Mouse (Mus musculus) spleen, adult 2 months (tissue): ENCODE measurements around the gene Adgrf3. TPM values are rescaled to one million over a fixed set of nuclear protein-coding genes. Genes with fewer than 3 reads are reported as not detected.
"Not testable (repeated sequence)": the region's sequence is repeated elsewhere in the genome, so short reads cannot be mapped to it uniquely, and the experiment has no call there.

ENCODE experiments used
- DNase-seq, 2 experiments: peaks; one replicate each; pipeline versions ENCODE4 v3.0.0 to v3.0.0-alpha.2; 2012 to 2021; ENCODE audit warnings: low spot score in 2 of 2, low read depth in 1 of 2
- H3K27ac ChIP-seq: fragments of 200-500 bp; 2 replicates; pipeline ENCODE4 v1.5.1; 2012; ENCODE audit warnings: low read length, inconsistent platforms; ENCODE audit not compliant: insufficient read depth
- H3K27me3 ChIP-seq: fragments of 200-500 bp; 2 replicates; pipeline ENCODE4 v1.6.1; 2012; ENCODE audit warnings: mild to moderate bottlenecking, moderate library complexity, low read length, inconsistent platforms; ENCODE audit not compliant: control insufficient read depth, insufficient read depth
- H3K36me3 ChIP-seq: fragments of 200-500 bp; 2 replicates; pipeline ENCODE4 v1.6.1; 2012; ENCODE audit warnings: mild to moderate bottlenecking, low read length, inconsistent platforms; ENCODE audit not compliant: control insufficient read depth, insufficient read depth
- H3K4me1 ChIP-seq: fragments of 200-500 bp; 2 replicates; pipeline ENCODE4 v1.6.1; 2011; ENCODE audit warnings: inconsistent platforms; ENCODE audit not compliant: control insufficient read depth, insufficient read depth, insufficient read length
- H3K4me3 ChIP-seq: fragments of 200-500 bp; 2 replicates; pipeline ENCODE4 v1.5.1; 2011; ENCODE audit warnings: mild to moderate bottlenecking, inconsistent platforms; ENCODE audit not compliant: insufficient read depth, insufficient read length; ENCODE audit errors: extremely low read depth
- CTCF ChIP-seq: fragments of 200-500 bp; IDR thresholded peaks from 2 replicates; pipeline ENCODE4 v1.5.1; 2011; ENCODE audit warnings: mild to moderate bottlenecking, inconsistent platforms; ENCODE audit not compliant: insufficient read depth, insufficient read length, insufficient replicate concordance; ENCODE audit errors: extremely low read depth
- POLR2A ChIP-seq: fragments of 200-500 bp; IDR thresholded peaks from 2 replicates; pipeline ENCODE4 v1.6.1; 2011; ENCODE audit warnings: low read depth, low read length, inconsistent platforms
- WGBS: fragments of 180-500 bp; shearing (Covaris S2); methylation state at CpG from one replicate; pipeline ENCODE4 v1.1.7; 2018; 5-methylcytosine and 5-hydroxymethylcytosine counted together
- polyA plus RNA-seq: library from polyadenylated mRNA; depleted of rRNA; stranded (reverse); fragments of >200 nt; gene quantifications from 2 replicates; pipeline ENCODE4 v1.2.3, GENCODE M21; 2012

Adgrf3 gene
- polyA plus RNA-seq, 1 experiment: 0.08 TPM

DNA sequence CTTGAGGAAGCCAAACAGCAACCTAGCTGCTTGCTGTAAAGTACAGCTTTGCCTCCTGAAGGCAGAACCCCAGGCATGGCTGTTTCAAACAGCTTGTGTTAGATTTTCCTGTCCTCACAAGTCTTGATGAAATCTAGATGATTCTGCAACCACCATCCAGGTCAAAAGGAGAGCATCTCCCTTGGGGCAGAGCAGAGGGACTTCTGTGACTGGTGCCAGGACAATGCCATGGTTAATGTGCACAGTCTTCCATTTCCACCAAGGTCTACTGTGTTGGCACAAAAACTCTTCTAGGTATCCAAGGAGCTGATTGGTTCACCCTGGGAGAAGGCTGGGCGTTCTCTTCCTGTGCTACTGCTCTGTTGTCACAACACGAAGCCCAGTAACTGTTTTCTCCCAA is 14.2 kb upstream of the Adgrf3 start:
- Histone ChIP-seq H3K27me3 (no peaks in the 10 kb centered on the region), H3K4me1 (no peaks in the 10 kb centered on the region), H3K36me3 (no peaks in the 10 kb centered on the region), H3K27ac (no peak overlapping the region), H3K4me3 (no peak overlapping the region)
- DNase-seq: no peak
- TF ChIP-seq POLR2A: no peak
- TF ChIP-seq CTCF: no peak
- WGBS: 78% methylated on average over 2 of the region's 2 CpGs

DNA sequence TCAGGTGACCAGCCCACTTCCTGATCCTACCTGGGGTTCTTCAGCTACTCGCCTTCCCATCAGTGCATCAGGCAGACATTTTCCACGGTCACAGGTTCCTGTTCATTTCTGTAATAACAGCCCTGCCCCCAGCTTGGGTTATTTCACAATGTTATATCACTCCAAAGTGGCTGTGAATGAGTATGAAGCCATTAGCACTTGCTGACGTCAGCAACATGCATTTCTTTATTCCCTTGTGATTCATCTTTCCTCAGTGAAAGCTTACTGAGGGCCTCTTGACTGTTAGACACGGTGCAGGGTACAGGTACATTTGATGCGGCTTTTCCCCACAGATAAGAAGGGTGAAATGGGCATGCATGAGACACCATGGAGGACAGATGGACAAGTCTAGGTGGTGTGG is 10.4 kb upstream of the Adgrf3 start:
- no peaks in the 10 kb centered on the region for H3K36me3 ChIP-seq
- no peak for DNase-seq
- WGBS: 59% methylated on average over 5 of the region's 5 CpGs
- no peaks in the 10 kb centered on the region for H3K27me3 ChIP-seq
- H3K27ac ChIP-seq: no peak overlapping the region
- TF ChIP-seq POLR2A (no peak), CTCF (no peak)
- no peak overlapping the region for H3K4me3 ChIP-seq
- no peaks in the 10 kb centered on the region for H3K4me1 ChIP-seq

GRCm38 (mm10) chr5:30214889-30215288 is 9.4 kb upstream of the Adgrf3 start:
- 7% methylated on average over 4 of the region's 4 CpGs for WGBS
- DNase-seq: peak; percentile 19 to 46

GRCm38 (mm10) chr5:30210758-30211157 is 5.2 kb upstream of the Adgrf3 start:
- H3K4me1 ChIP-seq, DNase-seq, H3K27ac ChIP-seq, H3K36me3 ChIP-seq, H3K4me3 ChIP-seq, H3K27me3 ChIP-seq: not testable (repeated sequence)
- WGBS: 92% methylated on average over 5 of the region's 5 CpGs

More at GRCm38 (mm10) chr5:30214889-30215288, 9.4 kb upstream of the Adgrf3 start:
- Histone ChIP-seq H3K4me1 (no peaks in the 10 kb centered on the region), H3K36me3 (no peaks in the 10 kb centered on the region), H3K27me3 (no peaks in the 10 kb centered on the region), H3K4me3 (no peak overlapping the region), H3K27ac (no peak overlapping the region)
- no peak for TF ChIP-seq CTCF
- no peak for TF ChIP-seq POLR2A

DNA sequence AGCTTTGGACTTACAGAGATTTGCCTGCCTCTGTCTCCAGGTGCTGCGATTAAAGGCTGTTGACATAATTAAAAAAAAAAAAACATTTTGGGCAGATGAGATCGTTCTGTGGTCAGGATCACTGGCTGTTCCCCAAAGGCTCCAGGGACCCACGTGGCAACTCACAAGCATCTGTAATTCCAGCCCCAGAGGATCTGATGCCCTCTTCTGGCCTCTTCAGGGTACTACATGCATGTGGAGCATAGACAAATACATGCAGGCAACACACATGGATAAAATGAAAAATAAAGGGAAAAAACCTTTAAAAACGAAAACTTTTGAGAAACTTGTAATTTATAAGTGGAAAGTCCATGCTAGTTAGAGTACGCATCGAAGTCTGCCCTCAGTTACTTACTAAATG is 1.8 kb upstream of the Adgrf3 start:
- no peaks in the 10 kb centered on the region for H3K27me3 ChIP-seq
- TF ChIP-seq CTCF: no peak
- TF ChIP-seq POLR2A: no peak
- no peaks in the 10 kb centered on the region for H3K4me1 ChIP-seq
- WGBS: 57% methylated on average over 6 of the region's 6 CpGs
- no peak overlapping the region for H3K4me3 ChIP-seq
- no peak overlapping the region for H3K27ac ChIP-seq
- no peak for DNase-seq
- no peaks in the 10 kb centered on the region for H3K36me3 ChIP-seq

DNA sequence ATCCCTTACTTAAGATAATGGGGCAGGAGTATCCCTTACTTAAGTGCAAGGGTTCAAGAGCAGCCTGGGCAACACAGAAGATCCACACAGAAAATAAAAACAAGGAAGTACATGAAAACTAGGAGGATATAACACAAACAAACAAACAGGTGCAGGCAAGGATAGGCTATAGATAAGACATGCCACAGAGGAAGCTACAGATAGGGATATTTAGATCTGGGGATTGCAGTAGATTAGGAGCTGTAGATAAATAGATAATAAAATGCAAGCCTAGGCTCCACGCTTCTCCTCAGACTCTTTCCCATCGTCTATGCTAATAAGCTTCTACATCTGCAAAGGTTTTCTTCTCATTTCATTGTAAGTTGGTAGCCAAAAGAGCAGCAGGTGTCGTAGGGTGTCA is 488 bp downstream of the Adgrf3 start:
- TF ChIP-seq CTCF (no peak), POLR2A (no peak)

GRCm38 (mm10) chr5:30204441-30204840 is 1.1 kb downstream of the Adgrf3 start:
- 69% methylated on average over 1 of the region's 1 CpGs for WGBS
- Histone ChIP-seq H3K27ac (no peak overlapping the region), H3K4me1 (no peaks in the 10 kb centered on the region), H3K4me3 (no peak overlapping the region), H3K36me3 (no peaks in the 10 kb centered on the region), H3K27me3 (no peaks in the 10 kb centered on the region)
- TF ChIP-seq CTCF (no peak), POLR2A (no peak)
- no peak for DNase-seq

More for the DNA sequence above, 488 bp downstream of the Adgrf3 start:
- WGBS: 84% methylated on average over 3 of the region's 3 CpGs
- Histone ChIP-seq H3K27ac (no peak overlapping the region), H3K27me3 (no peaks in the 10 kb centered on the region), H3K4me3 (no peak overlapping the region), H3K36me3 (no peaks in the 10 kb centered on the region), H3K4me1 (no peaks in the 10 kb centered on the region)
- no peak for DNase-seq
